Mouse (Mus musculus) small intestine, adult 2 months (tissue): ENCODE measurements around the gene Cep55. TPM values are rescaled to one million over a fixed set of nuclear protein-coding genes. Genes with fewer than 3 reads are reported as not detected.

Experiments used
- H3K27ac ChIP-seq: fragments of 200-500 bp; 2 replicates; pipeline ENCODE4 v1.5.1; 2012; ENCODE audit warnings: low read depth, low read length, control low read depth, inconsistent platforms; ENCODE audit not compliant: insufficient read depth
- H3K27me3 ChIP-seq: fragments of 200-500 bp; 2 replicates; pipeline ENCODE4 v1.6.1; 2012; ENCODE audit warnings: mild to moderate bottlenecking, moderate library complexity, low read length, inconsistent platforms; ENCODE audit not compliant: control insufficient read depth, insufficient read depth
- H3K36me3 ChIP-seq: fragments of 200-500 bp; 2 replicates; pipeline ENCODE4 v1.6.1; 2012; ENCODE audit warnings: mild to moderate bottlenecking, low read length, control low read depth, inconsistent platforms; ENCODE audit not compliant: control insufficient read depth, insufficient read depth
- H3K4me1 ChIP-seq: fragments of 200-500 bp; 2 replicates; pipeline ENCODE4 v1.6.1; 2012; ENCODE audit warnings: low read length, inconsistent platforms, mixed read lengths; ENCODE audit not compliant: control insufficient read depth, insufficient read depth, insufficient read length
- H3K4me3 ChIP-seq: fragments of 200-500 bp; 2 replicates; pipeline ENCODE4 v1.5.1; 2012; ENCODE audit warnings: low read depth, mild to moderate bottlenecking, control low read depth, inconsistent platforms, low read length, moderate library complexity
- CTCF ChIP-seq: fragments of 200-500 bp; IDR thresholded peaks from 2 replicates; pipeline ENCODE4 v1.5.1; 2012; ENCODE audit warnings: low read depth, mild to moderate bottlenecking, control low read depth, inconsistent platforms, low read length, moderate library complexity, mixed read lengths; ENCODE audit not compliant: insufficient replicate concordance, insufficient read length; ENCODE audit errors: extremely low read depth
- POLR2A ChIP-seq: fragments of 200-500 bp; IDR thresholded peaks from 2 replicates; pipeline ENCODE4 v1.6.1; 2012; ENCODE audit warnings: low read depth, mild to moderate bottlenecking, control low read depth, inconsistent platforms, low read length, moderate library complexity
- WGBS: fragments of 180-500 bp; shearing (Covaris S2); methylation state at CpG from one replicate; pipeline ENCODE4 v1.1.7; 2018; 5-methylcytosine and 5-hydroxymethylcytosine counted together
- polyA plus RNA-seq: library from polyadenylated mRNA; depleted of rRNA; stranded (reverse); fragments of >200 nt; gene quantifications from 2 replicates; pipeline ENCODE4 v1.2.3, GENCODE M21; 2012; rRNA removed

Gene Cep55
- 0.56 and 0.84 TPM in 2 replicates for polyA plus RNA-seq

- TF ChIP-seq CTCF (no peak), POLR2A (no peak)
- H3K4me1 ChIP-seq = no peaks in the 10 kb centered on the region
- peak within 1 kb of the TSS; percentile 42; the same call in 1 of the 2 replicates for H3K27ac ChIP-seq
Observed at GRCm38 (mm10) chr19:38054720-38055192, at the start of gene Cep55. Cep55 (plus strand) TSS chr19:38055011.

GRCm38 (mm10) chr19:38011379-38011778 is 43.4 kb upstream of the Cep55 start:
- TF ChIP-seq POLR2A (no peak), CTCF (no peak)
- Histone ChIP-seq H3K36me3 (no peaks in the 10 kb centered on the region), H3K4me3 (no peak overlapping the region), H3K27ac (no peak overlapping the region), H3K4me1 (peaks cover 5% of the 10 kb centered on the region; the same call in 1 of the 2 replicates), H3K27me3 (0 out of 2 replicates have a peak, but pooled peaks cover 3% of the 10 kb centered on the region)
- 54% methylated on average over 1 of the region's 1 CpGs for WGBS

More at GRCm38 (mm10) chr19:38054720-38055192, at the start of gene Cep55:
- WGBS = 2% methylated on average over 36 of the region's 36 CpGs
- H3K36me3 ChIP-seq = no peaks in the 10 kb centered on the region
- no peaks in the 10 kb centered on the region for H3K27me3 ChIP-seq
- peak within 1 kb of the TSS; percentile 89 for H3K4me3 ChIP-seq

DNA sequence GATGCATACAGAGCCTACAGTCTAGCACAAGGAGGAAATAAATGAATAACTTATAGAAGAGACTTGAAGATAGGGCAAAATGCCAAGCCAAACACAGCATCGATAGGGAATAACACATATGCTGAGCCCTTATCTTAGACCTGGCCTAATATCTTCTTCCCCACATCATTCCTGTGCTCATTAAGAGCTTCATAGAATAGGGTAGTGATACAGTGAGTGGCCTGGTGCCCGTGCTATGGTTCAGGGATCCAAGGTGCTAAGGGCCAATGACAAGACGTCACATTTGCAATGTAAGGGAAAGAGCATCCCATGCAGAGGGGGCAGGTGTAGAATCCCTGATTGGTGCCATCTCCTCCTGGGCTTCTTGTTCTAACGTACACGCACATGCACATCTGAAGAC is 40.4 kb upstream of the Cep55 start:
- Histone ChIP-seq H3K27me3 (0 out of 2 replicates have a peak, but pooled peaks cover 3% of the 10 kb centered on the region), H3K4me1 (peaks cover 5% of the 10 kb centered on the region; the same call in 1 of the 2 replicates), H3K36me3 (no peaks in the 10 kb centered on the region), H3K27ac (no peak overlapping the region), H3K4me3 (no peak overlapping the region)
- 35% methylated on average over 5 of the region's 5 CpGs for WGBS
- TF ChIP-seq CTCF (no peak), POLR2A (no peak)

DNA sequence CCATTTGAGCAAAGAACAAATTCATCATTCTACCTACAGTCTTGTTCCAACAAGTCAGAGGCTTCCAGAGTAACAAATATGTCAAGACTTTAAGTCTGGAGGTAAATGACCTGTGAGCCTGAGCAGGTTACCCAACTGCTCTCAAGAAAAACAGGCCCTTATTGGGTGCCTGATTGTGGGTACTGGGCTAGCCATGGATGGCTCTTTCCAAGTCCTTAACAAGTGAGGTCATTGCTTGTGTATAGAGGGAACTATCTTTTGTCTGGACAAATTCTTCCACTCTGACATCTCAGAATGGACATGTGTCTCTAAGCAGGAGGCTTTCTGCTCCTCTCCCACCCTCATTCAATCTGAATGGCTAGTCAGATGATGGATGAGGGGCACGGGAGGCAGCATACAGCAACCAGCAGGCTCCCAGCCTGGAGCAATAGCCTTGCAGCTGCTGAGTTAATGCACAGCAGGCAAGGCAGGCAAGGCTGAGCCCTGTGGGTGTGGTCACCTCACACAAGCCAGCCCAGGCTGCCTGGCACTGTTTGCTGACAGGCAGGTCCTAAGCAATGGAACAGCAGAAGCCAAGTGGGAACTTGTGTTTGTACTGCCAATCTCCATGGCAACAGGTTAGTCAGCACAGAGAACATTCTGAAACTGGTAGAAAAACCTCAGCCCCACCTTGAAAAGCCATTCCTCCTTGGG is 39.5 kb upstream of the Cep55 start:
- Histone ChIP-seq H3K36me3 (no peaks in the 10 kb centered on the region), H3K27me3 (0 out of 2 replicates have a peak, but pooled peaks cover 3% of the 10 kb centered on the region), H3K4me3 (no peak overlapping the region), H3K27ac (no peak overlapping the region), H3K4me1 (peaks cover 5% of the 10 kb centered on the region; the same call in 1 of the 2 replicates)
- TF ChIP-seq CTCF = no peak
- no peak for TF ChIP-seq POLR2A
- WGBS = 12% methylated on average over 1 of the region's 1 CpGs

GRCm38 (mm10) chr19:38015873-38016254 is 38.9 kb upstream of the Cep55 start:
- TF ChIP-seq CTCF (no peak), POLR2A (no peak)
- 70% methylated on average over 1 of the region's 1 CpGs for WGBS
- H3K4me1 ChIP-seq = peaks cover 5% of the 10 kb centered on the region; the same call in 1 of the 2 replicates

GRCm38 (mm10) chr19:38022710-38023109 is 32.1 kb upstream of the Cep55 start:
- TF ChIP-seq POLR2A (no peak), CTCF (no peak)
- Histone ChIP-seq H3K4me3 (no peak overlapping the region), H3K27ac (0 out of 2 replicates have a peak overlapping the region, but pooled peaks have one; percentile 16), H3K36me3 (no peaks in the 10 kb centered on the region), H3K27me3 (no peaks in the 10 kb centered on the region), H3K4me1 (peaks cover 11% of the 10 kb centered on the region)
- 40% methylated on average over 4 of the region's 4 CpGs for WGBS

More at GRCm38 (mm10) chr19:38015873-38016254, 38.9 kb upstream of the Cep55 start:
- Histone ChIP-seq H3K36me3 (no peaks in the 10 kb centered on the region), H3K27me3 (0 out of 2 replicates have a peak, but pooled peaks cover 3% of the 10 kb centered on the region), H3K27ac (no peak overlapping the region), H3K4me3 (no peak overlapping the region)

- Histone ChIP-seq H3K36me3 (no peaks in the 10 kb centered on the region), H3K27me3 (no peaks in the 10 kb centered on the region), H3K4me1 (peaks cover 11% of the 10 kb centered on the region), H3K27ac (no peak overlapping the region), H3K4me3 (no peak overlapping the region)
- TF ChIP-seq CTCF = no peak
- TF ChIP-seq POLR2A = no peak
- WGBS = 81% methylated on average over 4 of the region's 4 CpGs
Observed at GRCm38 (mm10) chr19:38023603-38024002, 31.2 kb upstream of the Cep55 start.
